Mouse (Mus musculus): ENCODE measurements around the gene Il12b. TPM values are rescaled to one million over a fixed set of nuclear protein-coding genes. Genes with fewer than 3 reads are reported as not detected.

The Il12b gene
- not detected in 2 replicates for polyA plus RNA-seq (2012; rRNA removed)

DNA sequence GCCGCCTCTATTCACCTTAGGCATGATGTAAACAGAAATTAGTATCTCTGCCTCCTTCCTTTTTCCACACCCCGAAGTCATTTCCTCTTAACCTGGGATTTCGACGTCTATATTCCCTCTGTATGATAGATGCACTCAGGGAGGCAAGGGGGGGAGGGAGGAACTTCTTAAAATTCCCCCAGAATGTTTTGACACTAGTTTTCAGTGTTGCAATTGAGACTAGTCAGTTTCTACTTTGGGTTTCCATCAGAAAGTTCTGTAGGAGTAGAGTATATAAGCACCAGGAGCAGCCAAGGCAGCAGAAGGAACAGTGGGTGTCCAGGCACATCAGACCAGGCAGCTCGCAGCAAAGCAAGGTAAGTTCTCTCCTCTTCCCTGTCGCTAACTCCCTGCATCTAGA, at the start of gene Il12b:
TSS of gene Il12b (plus strand) at position 301 of the 400 bp plus-strand sequence.

Other genes with a start within 250 kb of the Il12b start
- 29.3 and 34.4 TPM in 2 replicates for gene Ublcp1, start 70.4 kb downstream of the Il12b start, polyA plus RNA-seq (2012; rRNA removed)
- gene Rnf145, start 118.9 kb downstream of the Il12b start, polyA plus RNA-seq (2012; rRNA removed): 39.4 and 45.8 TPM in 2 replicates
- gene Ebf1, start 217.3 kb downstream of the Il12b start, polyA plus RNA-seq (2012; rRNA removed): 0.15 and 0.16 TPM in 2 replicates